Mouse (Mus musculus): Measurements from ENCODE around the gene Tcf7. TPM values are rescaled to one million over a fixed set of nuclear protein-coding genes. Genes with fewer than 3 reads are reported as not detected.
A peak's percentile ranks its signal among the peaks of the same experiment; 100 is the strongest.

Gene Tcf7
- polyA plus RNA-seq (2015; fragmentation: Nextera tagmentation; extraction: Ambion mirVana) = 3.2 and 4.7 TPM in 2 replicates

- peak within 1 kb of the TSS; percentile 75 for H3K9ac ChIP-seq
- H3K9me3 ChIP-seq = no peaks in the 10 kb centered on the region
- H3K4me2 ChIP-seq = peak within 1 kb of the TSS; percentile 90
- WGBS = 2% methylated on average over 84 of the region's 97 CpGs
- H3K27me3 ChIP-seq = peaks cover 61% of the 10 kb centered on the region
- H3K36me3 ChIP-seq = no peaks in the 10 kb centered on the region
- ATAC-seq (ENCODE audit: low FRiP score) = peak; percentile 78
- peak within 1 kb of the TSS; percentile 40; the same call in 1 of the 2 replicates for H3K27ac ChIP-seq
- peak within 1 kb of the TSS; percentile 60 for H3K4me3 ChIP-seq
- peaks cover 40% of the 10 kb centered on the region for H3K4me1 ChIP-seq (replicated peaks)
These were observed at the start of gene Tcf7 for GRCm38 (mm10) chr11:52282774-52283595. Tcf7 (minus strand) TSS chr11:52283014.

GRCm38 (mm10) chr11:52327313-52327712 lies 44.5 kb upstream of the Tcf7 start:
- no peaks in the 10 kb centered on the region for H3K36me3 ChIP-seq
- no peak overlapping the region for H3K4me3 ChIP-seq
- no peaks in the 10 kb centered on the region for H3K9me3 ChIP-seq
- H3K9ac ChIP-seq = no peak overlapping the region
- no peak overlapping the region for H3K27ac ChIP-seq
- H3K4me1 ChIP-seq (replicated peaks) = no peaks in the 10 kb centered on the region
- ATAC-seq (ENCODE audit: low FRiP score) = no peak
- H3K27me3 ChIP-seq = no peaks in the 10 kb centered on the region
- H3K4me2 ChIP-seq = no peak overlapping the region
- WGBS = 65% methylated on average over 3 of the region's 3 CpGs

- H3K4me1 ChIP-seq (replicated peaks) = no peaks in the 10 kb centered on the region
- no peaks in the 10 kb centered on the region for H3K36me3 ChIP-seq
- no peak overlapping the region for H3K4me2 ChIP-seq
- 58% methylated on average over 23 of the region's 23 CpGs for WGBS
- H3K9me3 ChIP-seq = no peaks in the 10 kb centered on the region
- no peak overlapping the region for H3K4me3 ChIP-seq
- no peak overlapping the region for H3K27ac ChIP-seq
- ATAC-seq (ENCODE audit: low FRiP score) = no peak
- no peak overlapping the region for H3K9ac ChIP-seq
- H3K27me3 ChIP-seq = no peaks in the 10 kb centered on the region
These were observed 41.9 kb upstream of the Tcf7 start for GRCm38 (mm10) chr11:52324442-52325367.

- no peaks in the 10 kb centered on the region for H3K9me3 ChIP-seq
- H3K4me1 ChIP-seq (replicated peaks) = no peaks in the 10 kb centered on the region
- WGBS = 69% methylated on average over 3 of the region's 3 CpGs
- H3K4me3 ChIP-seq = no peak overlapping the region
- no peak overlapping the region for H3K9ac ChIP-seq
- no peaks in the 10 kb centered on the region for H3K27me3 ChIP-seq
- ATAC-seq (ENCODE audit: low FRiP score) = no peak
- no peak overlapping the region for H3K4me2 ChIP-seq
- H3K36me3 ChIP-seq = no peaks in the 10 kb centered on the region
- H3K27ac ChIP-seq = no peak overlapping the region
These were observed 38.7 kb upstream of the Tcf7 start for GRCm38 (mm10) chr11:52321540-52321939.

GRCm38 (mm10) chr11:52320529-52320928 lies 37.7 kb upstream of the Tcf7 start:
- Histone ChIP-seq H3K36me3 (no peaks in the 10 kb centered on the region), H3K4me3 (no peak overlapping the region), H3K9ac (no peak overlapping the region), H3K4me1 (replicated peaks) (no peaks in the 10 kb centered on the region), H3K9me3 (no peaks in the 10 kb centered on the region), H3K27me3 (0 out of 2 replicates have a peak, but pooled peaks cover under 1% of the 10 kb centered on the region), H3K27ac (no peak overlapping the region), H3K4me2 (no peak overlapping the region)
- no peak for ATAC-seq (ENCODE audit: low FRiP score)
- WGBS = 86% methylated on average over 4 of the region's 4 CpGs

GRCm38 (mm10) chr11:52319664-52320063 lies 36.9 kb upstream of the Tcf7 start:
- Histone ChIP-seq H3K4me3 (no peak overlapping the region), H3K4me2 (no peak overlapping the region), H3K4me1 (replicated peaks) (0 out of 2 replicates have a peak, but pooled peaks cover under 1% of the 10 kb centered on the region), H3K9me3 (no peaks in the 10 kb centered on the region), H3K36me3 (no peaks in the 10 kb centered on the region), H3K27me3 (peaks cover 9% of the 10 kb centered on the region; the same call in 1 of the 2 replicates), H3K27ac (no peak overlapping the region), H3K9ac (no peak overlapping the region)
- ATAC-seq (ENCODE audit: low FRiP score) = no peak
- WGBS = 85% methylated on average over 4 of the region's 4 CpGs

GRCm38 (mm10) chr11:52318445-52318844 lies 35.6 kb upstream of the Tcf7 start:
- Histone ChIP-seq H3K4me1 (replicated peaks) (0 out of 2 replicates have a peak, but pooled peaks cover 5% of the 10 kb centered on the region), H3K9me3 (no peaks in the 10 kb centered on the region), H3K9ac (no peak overlapping the region), H3K4me2 (no peak overlapping the region), H3K4me3 (no peak overlapping the region), H3K27me3 (peaks cover 18% of the 10 kb centered on the region), H3K27ac (no peak overlapping the region), H3K36me3 (no peaks in the 10 kb centered on the region)
- 79% methylated on average over 13 of the region's 13 CpGs for WGBS
- ATAC-seq (ENCODE audit: low FRiP score) = no peak

GRCm38 (mm10) chr11:52314102-52314793 lies 31.4 kb upstream of the Tcf7 start:
- Histone ChIP-seq H3K4me2 (no peak overlapping the region), H3K27ac (no peak overlapping the region), H3K9ac (no peak overlapping the region), H3K4me3 (no peak overlapping the region), H3K4me1 (replicated peaks) (0 out of 2 replicates have a peak, but pooled peaks cover 5% of the 10 kb centered on the region), H3K36me3 (no peaks in the 10 kb centered on the region), H3K9me3 (no peaks in the 10 kb centered on the region), H3K27me3 (peaks cover 24% of the 10 kb centered on the region)
- no peak for ATAC-seq (ENCODE audit: low FRiP score)
- WGBS = 26% methylated on average over 26 of the region's 26 CpGs

GRCm38 (mm10) chr11:52310709-52311108 lies 27.9 kb upstream of the Tcf7 start:
- 84% methylated on average over 14 of the region's 14 CpGs for WGBS
- no peak overlapping the region for H3K4me2 ChIP-seq
- H3K9me3 ChIP-seq = no peaks in the 10 kb centered on the region
- peaks cover 24% of the 10 kb centered on the region for H3K27me3 ChIP-seq
- no peak overlapping the region for H3K9ac ChIP-seq
- H3K4me3 ChIP-seq = no peak overlapping the region
- H3K36me3 ChIP-seq = no peaks in the 10 kb centered on the region
- H3K4me1 ChIP-seq (replicated peaks) = 0 out of 2 replicates have a peak, but pooled peaks cover 5% of the 10 kb centered on the region
- ATAC-seq (ENCODE audit: low FRiP score) = no peak
- no peak overlapping the region for H3K27ac ChIP-seq

- no peak overlapping the region for H3K4me2 ChIP-seq
- H3K9me3 ChIP-seq = no peaks in the 10 kb centered on the region
- ATAC-seq (ENCODE audit: low FRiP score) = no peak
- no peak overlapping the region for H3K4me3 ChIP-seq
- H3K36me3 ChIP-seq = no peaks in the 10 kb centered on the region
- no peak overlapping the region for H3K9ac ChIP-seq
- H3K27ac ChIP-seq = no peak overlapping the region
- 0 out of 2 replicates have a peak, but pooled peaks cover 3% of the 10 kb centered on the region for H3K4me1 ChIP-seq (replicated peaks)
- WGBS = 78% methylated on average over 3 of the region's 3 CpGs
- peaks cover 13% of the 10 kb centered on the region; the same call in 1 of the 2 replicates for H3K27me3 ChIP-seq
These were observed 26.7 kb upstream of the Tcf7 start for GRCm38 (mm10) chr11:52309487-52309886.

GRCm38 (mm10) chr11:52306431-52306830 lies 23.6 kb upstream of the Tcf7 start:
- Histone ChIP-seq H3K36me3 (no peaks in the 10 kb centered on the region), H3K27me3 (no peaks in the 10 kb centered on the region), H3K4me3 (no peak overlapping the region), H3K9me3 (no peaks in the 10 kb centered on the region), H3K4me1 (replicated peaks) (no peaks in the 10 kb centered on the region), H3K4me2 (no peak overlapping the region), H3K9ac (no peak overlapping the region), H3K27ac (no peak overlapping the region)
- 85% methylated on average over 7 of the region's 7 CpGs for WGBS
- no peak for ATAC-seq (ENCODE audit: low FRiP score)

GRCm38 (mm10) chr11:52305266-52305665 lies 22.5 kb upstream of the Tcf7 start:
- H3K4me1 ChIP-seq (replicated peaks) = no peaks in the 10 kb centered on the region
- H3K4me2 ChIP-seq = no peak overlapping the region
- no peaks in the 10 kb centered on the region for H3K36me3 ChIP-seq
- H3K9ac ChIP-seq = no peak overlapping the region
- H3K27ac ChIP-seq = no peak overlapping the region
- 64% methylated on average over 4 of the region's 4 CpGs for WGBS
- H3K4me3 ChIP-seq = no peak overlapping the region
- H3K27me3 ChIP-seq = no peaks in the 10 kb centered on the region
- no peaks in the 10 kb centered on the region for H3K9me3 ChIP-seq
- ATAC-seq (ENCODE audit: low FRiP score) = no peak

Data from hindbrain, embryonic 13.5 days (tissue).